Mouse (Mus musculus) testis, postnatal 14 days (tissue): ENCODE data around the gene Vmn1r29.
"Not testable (repeated sequence)": the region's sequence is repeated elsewhere in the genome, so short reads cannot be mapped to it uniquely, and the experiment has no call there.

ENCODE experiments used
- DNase-seq: peaks from one replicate; pipeline ENCODE4 v3.0.0; 2021; ENCODE audit warnings: low spot score

Gene Vmn1r29

DNA sequence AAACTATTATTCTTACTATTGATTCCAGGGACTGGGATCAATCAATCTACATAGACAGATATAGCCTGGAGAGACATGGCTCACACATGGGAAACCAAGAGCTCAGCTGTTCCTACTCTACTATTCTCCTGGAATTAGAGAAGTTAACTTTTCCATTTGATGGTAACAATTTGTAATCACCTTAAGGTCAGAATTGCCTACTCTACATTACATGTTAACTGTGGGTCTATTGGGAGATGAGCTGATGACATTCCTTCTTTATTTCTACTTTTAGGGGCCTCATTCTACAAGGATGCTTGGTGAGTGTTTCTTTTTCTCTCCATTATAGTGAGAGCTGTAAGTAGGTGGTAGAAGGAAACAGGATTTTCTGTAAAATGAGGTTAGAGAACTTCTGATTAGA lies at the start of gene Vmn1r29:
TSS of gene Vmn1r29 (plus strand) at position 301 of the 400 bp plus-strand sequence.
- no peak for DNase-seq

GRCm38 (mm10) chr6:58261737-58262136 lies 39.6 kb upstream of the Vmn1r29 start, which contains the start of gene Vmn1r28:
Gene Vmn1r28 (plus strand): TSS chr6:58262037.
- no peak for DNase-seq

DNA sequence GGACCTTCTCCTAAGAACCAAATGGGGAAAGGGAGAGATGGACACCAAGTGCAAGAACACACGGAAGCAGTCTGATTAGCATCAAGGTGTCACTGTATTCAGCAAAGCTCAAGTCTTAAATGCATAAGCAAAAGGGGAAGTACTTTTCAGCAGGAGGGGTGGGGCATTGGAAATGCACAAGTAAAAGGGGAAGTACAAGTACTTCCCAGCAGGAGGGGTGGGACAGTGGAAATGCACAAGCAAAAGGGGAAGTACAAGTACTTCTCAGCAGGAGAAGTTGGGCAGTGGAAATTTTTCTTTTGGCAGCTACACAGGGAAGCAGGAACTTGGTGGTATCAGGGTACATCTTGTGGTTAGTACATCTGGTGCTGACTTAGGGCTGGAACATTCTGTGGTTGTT lies 21.7 kb upstream of the Vmn1r29 start:
- DNase-seq, result not testable (repeated sequence)

GRCm38 (mm10) chr6:58292201-58292600 lies 9.1 kb upstream of the Vmn1r29 start:
- DNase-seq, result no peak

GRCm38 (mm10) chr6:58298511-58298910 lies 2.8 kb upstream of the Vmn1r29 start:
- not testable (repeated sequence) for DNase-seq

- DNase-seq, result not testable (repeated sequence)
These were observed 29.3 kb downstream of the Vmn1r29 start for GRCm38 (mm10) chr6:58330686-58331085.
